Mouse (Mus musculus) brain, embryonic 18.5 days (tissue): ENCODE results near the gene Cops7b.
"Not testable (repeated sequence)": the region's sequence is repeated elsewhere in the genome, so short reads cannot be mapped to it uniquely, and the experiment has no call there.

Experiments used
- DNase-seq: peaks from one replicate; pipeline ENCODE4 v3.0.0-alpha.2; 2012; ENCODE audit warnings: low read depth, low spot score

Gene Cops7b

GRCm38 (mm10) chr1:86582451-86583096, at the start of gene Cops7b, which contains the start of gene Pde6d:
TSS of gene Cops7b (plus strand) at chr1:86582904.
TSS of gene Pde6d (minus strand) at chr1:86582629.
- peak; percentile 93 for DNase-seq

GRCm38 (mm10) chr1:86533411-86534130, 49.1 kb upstream of the Cops7b start:
- no peak for DNase-seq

- no peak for DNase-seq
Observed at GRCm38 (mm10) chr1:86538383-86538782, 44.3 kb upstream of the Cops7b start.

- DNase-seq = not testable (repeated sequence)
Observed at GRCm38 (mm10) chr1:86539583-86539982, 43.1 kb upstream of the Cops7b start.

DNA sequence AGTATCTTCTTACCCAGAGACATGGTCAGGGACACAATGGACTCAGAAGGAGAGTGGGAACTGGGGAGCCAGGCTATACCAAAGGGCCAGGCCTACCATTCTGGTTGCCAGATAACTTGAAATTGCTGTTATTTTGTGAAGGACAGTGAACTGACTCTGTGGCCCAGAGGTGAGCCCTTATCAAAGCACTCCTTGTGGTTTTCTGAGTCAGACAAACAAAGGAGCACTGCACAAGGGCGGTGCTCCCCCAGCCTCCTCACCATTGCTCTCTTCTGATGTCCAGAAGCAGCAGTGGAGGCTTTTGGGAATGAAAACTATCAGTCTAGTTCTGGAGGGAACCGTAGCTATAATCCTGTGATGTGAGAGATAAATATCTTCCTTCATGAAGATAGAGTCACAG, 40.1 kb upstream of the Cops7b start:
- no peak for DNase-seq

GRCm38 (mm10) chr1:86546797-86547196, 35.9 kb upstream of the Cops7b start:
- no peak for DNase-seq

DNA sequence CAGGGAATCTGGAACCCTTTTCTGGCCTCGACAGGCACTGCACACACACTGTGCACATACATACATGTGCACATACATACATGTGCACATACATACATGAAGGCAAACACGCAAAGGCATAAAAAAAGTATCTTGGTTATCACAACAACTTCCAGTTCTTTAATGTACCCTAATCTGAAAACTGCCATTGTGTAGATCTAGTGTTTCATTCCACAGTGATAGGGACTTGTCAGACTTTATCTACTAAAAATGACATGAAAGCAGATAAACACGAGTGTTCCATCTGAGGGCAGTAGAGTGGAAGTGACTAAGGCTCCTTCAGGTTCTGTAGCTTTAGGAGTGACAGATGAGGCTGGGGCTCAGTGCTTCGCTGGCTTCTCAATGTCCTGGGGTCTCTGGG, 31.4 kb upstream of the Cops7b start:
- no peak for DNase-seq

DNA sequence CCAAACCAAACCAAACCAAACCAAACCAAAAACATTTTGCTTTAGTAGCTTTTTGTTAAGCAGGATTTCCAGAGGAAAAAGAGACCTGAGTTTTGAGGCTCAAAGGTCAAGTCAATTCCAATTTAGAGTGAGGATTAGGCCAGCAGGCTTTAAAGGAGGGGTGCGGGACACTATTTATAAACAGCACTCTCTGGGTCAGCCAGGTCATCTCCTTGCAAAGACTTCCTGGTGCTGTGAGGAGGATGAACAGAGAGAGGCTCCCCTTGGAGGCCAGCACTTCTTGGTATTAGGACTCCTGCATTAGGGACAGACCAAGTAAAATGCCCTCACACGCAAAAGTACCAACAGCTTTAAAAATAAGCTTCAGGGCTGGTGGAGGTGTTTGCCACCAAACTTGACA, 30.8 kb upstream of the Cops7b start:
- DNase-seq = no peak

- no peak for DNase-seq
Observed at GRCm38 (mm10) chr1:86555665-86556064, 27.0 kb upstream of the Cops7b start.

DNA sequence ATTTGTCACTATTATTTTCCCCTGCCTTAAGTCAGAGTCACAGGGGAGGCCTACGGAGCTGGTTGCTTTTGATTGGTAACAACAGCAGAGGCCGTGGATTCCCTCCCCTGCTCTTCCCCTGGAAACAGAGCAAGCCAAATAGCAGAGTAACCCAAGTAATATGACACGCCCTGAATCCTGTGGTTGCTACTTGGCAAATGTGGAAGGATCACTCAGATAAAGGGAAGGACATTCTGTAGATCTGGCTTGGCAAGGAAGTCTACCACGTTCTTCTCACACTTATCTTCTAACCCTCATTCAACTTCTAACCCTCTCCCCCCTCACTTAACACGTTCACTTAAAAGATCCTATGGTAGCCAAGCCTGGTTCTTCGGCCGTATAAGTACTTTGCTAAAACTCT, 24.8 kb upstream of the Cops7b start:
- no peak for DNase-seq

- no peak for DNase-seq
Observed at GRCm38 (mm10) chr1:86559232-86559631, 23.5 kb upstream of the Cops7b start.

DNA sequence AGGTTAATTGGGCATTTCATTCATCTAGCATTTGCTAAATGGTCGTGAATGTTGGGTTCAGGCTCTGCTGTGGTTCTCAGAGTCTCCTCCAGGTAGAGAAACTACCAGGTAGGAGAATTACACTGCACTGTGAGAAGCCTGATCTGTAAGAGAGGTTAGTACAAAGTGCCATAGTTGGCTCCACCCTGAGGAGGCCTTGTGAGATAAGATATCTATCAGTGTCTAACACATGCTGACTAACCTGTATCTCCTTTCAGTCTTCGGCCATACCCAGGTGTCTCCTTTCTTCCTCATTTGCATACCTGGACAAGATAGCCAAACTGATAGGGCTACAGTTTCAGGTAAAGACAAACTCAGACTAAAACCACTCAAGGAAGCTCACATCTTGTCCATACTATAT, 20.0 kb upstream of the Cops7b start:
- DNase-seq = no peak

- no peak for DNase-seq
Observed at GRCm38 (mm10) chr1:86568409-86568808, 14.3 kb upstream of the Cops7b start.

DNA sequence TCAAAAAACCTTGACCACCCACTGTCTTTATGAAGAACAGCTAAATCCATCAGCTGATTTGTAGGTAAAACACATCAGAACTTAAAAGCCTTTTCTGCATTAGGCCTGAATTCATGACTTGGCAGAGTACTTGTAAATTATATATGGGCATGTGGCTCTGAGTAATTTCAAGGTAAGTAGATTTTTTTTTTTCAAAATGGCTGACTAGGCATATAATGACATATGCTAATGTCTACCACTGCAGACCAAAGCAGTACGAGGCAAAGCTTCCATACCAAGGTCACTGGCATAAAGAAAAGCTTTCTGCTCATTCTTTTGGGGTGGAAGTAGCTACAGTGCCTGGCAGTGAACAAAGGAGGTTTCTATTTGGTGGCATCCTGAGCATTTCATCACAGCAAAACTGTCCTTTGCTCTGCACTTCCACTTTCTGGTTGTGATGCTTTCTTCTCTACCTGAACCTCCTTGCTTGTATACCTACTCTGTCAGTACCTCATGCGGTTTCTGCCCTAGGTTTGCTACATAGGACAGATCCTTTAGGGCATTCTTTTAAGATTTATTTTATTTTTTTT, 13.3 kb upstream of the Cops7b start:
- no peak for DNase-seq

GRCm38 (mm10) chr1:86571381-86571780, 11.3 kb upstream of the Cops7b start:
- no peak for DNase-seq

DNA sequence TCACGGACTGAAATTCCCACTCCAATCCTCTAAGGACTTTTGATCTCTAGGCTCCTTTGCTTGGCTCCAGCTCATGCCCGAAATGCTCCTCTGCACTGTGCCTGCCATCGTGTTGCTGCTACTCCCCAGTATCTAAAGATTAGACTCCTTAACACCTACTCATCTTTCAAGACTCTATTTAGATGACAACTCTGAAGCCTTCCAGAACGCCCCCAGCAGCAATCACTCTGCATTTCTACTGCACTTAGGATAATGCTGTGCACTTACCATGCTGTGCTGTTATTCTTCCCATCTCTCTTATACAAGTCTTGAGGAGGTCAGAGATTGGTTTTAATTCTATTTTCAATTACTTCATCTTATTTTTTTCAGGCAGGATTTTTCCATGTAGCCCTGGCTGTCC, 10.8 kb upstream of the Cops7b start:
- no peak for DNase-seq

- DNase-seq = no peak
Observed at GRCm38 (mm10) chr1:86580426-86580825, 2.3 kb upstream of the Cops7b start.

DNA sequence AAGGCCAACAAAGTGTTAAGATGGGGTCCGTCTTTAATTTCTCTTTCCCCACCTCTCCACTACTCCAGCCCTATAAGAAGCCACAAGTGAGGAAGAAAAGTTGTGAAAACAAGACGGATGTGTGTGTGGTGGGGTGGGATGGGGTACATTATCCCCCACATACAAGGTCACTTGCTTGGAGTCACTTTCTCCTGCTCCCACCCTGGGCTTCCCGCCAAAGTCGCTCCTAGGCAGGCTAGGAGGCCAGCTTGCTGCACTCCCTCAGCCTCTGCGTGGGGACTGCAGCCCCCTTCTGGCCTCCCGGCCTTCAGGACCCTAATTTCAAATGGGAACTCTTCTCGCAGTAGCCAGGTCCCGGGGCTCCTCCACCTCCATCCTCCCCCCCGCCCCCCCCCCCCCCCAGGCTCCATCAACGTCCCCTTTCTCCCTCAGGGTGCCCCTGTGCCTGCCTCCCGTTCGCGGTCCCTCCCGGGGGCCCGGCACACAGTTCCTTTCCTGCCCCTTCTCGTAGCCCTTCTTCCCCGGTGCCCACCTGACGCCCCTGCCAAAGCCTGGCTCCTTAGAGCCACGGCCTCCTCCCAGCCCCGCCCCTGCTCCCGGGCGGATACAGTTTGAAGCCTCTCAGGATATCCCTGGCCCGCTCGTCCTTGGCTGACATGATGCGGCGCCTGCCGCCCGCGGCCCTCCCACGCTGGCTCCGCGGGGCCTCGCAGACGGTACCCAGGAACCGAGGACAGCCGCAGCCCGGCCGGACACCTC, 833 bp upstream of the Cops7b start:
- no peak for DNase-seq

- DNase-seq = no peak
Observed at GRCm38 (mm10) chr1:86583709-86584108, 1.0 kb downstream of the Cops7b start.

DNA sequence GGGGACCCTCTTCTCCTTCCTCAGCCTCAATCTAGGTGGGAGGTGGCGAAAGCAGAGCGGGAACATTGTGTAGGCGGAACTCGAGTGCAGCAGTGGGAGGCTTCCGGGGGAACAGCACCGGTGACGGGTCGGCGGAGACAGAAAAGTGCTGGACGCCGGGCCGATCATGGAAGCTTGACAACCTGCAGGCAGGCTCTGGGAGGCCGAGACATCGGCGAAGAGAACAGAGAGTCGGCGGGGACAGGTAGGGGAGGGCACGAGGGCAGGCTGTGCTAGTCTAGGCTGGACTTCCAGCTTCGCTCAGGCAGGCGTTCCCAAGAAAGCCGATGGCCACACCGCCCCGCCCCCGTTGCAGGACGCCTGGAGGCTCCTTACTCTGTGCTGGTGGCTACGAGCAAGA, 4.3 kb downstream of the Cops7b start:
- DNase-seq = peak; percentile 52

GRCm38 (mm10) chr1:86594539-86594938, 11.8 kb downstream of the Cops7b start:
- DNase-seq = no peak

- DNase-seq = no peak
Observed at GRCm38 (mm10) chr1:86595315-86595714, 12.6 kb downstream of the Cops7b start.
